Mouse (Mus musculus): Measurements from ENCODE around the gene Hsd17b14. TPM values are rescaled to one million over a fixed set of nuclear protein-coding genes. Genes with fewer than 3 reads are reported as not detected.
"Not testable (repeated sequence)": the region's sequence is repeated elsewhere in the genome, so short reads cannot be mapped to it uniquely, and the experiment has no call there.

The Hsd17b14 gene
- total RNA-seq (2021), result 1 to 10 TPM in 1 of 2 experiments, under 1 TPM in 1; 0.91 to 1.9 TPM
- long read RNA-seq, experiment 1, partial matches to known transcripts, result 0 of 1 reads
- long read RNA-seq, experiment 1, other reads (novel, unspliced or antisense), result 0 of 1 reads
- long read RNA-seq, experiment 2, partial matches to known transcripts, result 0 of 2 reads
- long read RNA-seq, experiment 2, other reads (novel, unspliced or antisense), result 1 of 2 reads

DNA sequence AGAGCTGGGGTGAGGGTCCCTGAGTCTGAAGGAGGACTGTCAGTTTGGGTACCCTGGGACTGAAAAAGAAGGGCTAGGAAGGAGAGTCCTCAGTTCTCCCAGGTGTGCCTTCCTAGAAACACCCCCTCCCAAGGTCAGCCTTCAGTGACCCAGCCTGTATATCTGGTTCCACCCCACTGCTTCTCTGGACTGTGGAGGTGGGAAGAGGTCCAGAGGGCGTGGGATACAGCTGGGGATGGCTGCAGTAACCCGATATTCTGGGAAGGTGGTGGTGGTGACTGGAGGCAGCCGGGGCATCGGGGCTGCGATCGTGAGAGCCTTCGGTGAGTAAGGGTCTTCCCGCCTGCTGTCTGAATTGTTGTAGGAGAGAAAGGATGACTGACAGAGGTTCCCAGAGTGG is at the start of gene Hsd17b14:
Gene Hsd17b14 (plus strand): TSS at position 150 of the 400 bp plus-strand sequence.
- no peak for DNase-seq (ENCODE audit: low spot score)

DNA sequence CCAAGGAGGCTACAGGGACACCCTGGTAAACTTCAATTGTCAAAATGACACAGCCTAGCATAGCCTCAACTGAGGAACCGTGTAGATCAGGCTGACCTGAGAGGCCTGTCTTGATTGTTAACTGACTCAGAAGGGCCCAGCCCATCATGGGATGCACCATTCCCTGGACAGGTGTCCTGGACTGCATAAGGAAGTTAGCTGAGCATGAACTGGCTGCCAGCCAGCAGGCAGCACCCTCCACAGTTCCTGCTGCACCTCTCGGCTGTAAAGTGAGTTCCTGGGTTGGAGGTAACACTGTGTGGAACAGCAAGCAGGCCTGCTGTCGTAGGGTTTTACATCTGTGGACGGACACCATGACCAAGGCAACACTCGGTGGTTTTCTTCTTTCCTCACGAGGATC is 47.1 kb upstream of the Hsd17b14 start:
- DNase-seq (ENCODE audit: low spot score), result no peak

DNA sequence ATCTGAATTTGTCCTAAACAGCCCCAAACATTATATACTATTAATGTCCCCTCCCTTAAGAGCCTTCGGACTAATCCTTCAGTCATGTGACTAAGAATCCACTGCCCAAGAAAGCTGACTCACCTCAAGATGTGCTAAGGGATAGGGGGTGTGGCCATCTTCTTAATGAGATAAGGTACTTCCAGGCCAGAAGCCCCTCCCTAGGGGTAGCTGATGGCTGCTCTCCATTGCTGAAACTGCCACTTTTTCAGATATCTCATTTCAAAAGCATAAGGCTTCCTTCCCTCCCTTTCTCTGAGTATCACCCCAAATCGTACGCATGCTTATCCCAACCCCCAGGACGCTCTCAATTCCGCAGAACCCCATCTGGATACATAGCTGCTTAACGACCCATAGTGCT is 46.1 kb upstream of the Hsd17b14 start:
- no peak for DNase-seq (ENCODE audit: low spot score)

DNA sequence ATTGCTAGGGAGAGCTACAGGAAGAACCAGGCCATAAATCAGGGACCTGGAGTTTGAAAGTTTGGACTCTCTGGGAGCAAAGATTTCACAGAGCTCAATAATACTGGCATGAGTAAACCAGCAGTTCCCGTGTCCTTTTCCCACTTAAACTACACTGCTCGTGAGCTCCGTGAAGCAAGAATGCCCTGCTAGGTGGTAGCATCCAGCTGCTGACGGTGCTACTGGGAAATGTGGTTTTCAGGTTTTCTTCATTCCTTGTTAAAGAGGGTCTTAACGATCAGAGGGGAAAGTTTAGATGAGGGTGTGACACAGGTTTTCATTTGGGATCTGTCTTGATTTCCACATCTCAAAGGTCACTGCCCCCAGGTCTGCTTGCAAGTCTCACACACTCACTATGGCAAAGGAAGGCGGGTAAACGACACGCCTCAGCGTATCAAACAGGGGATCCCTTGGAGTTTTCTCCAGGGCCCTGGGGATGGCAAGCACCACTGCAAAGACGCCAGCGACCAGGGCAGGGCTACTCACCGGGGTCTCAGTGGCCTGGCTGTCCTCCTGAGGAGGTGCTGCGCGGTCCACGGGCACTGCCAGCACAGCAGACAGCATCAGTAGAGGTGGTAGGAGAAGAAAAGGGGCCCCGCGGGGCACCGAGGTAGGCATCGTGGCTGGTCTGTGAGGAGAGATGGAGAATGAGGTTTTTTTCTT is 45.4 kb upstream of the Hsd17b14 start:
- no peak for DNase-seq (ENCODE audit: low spot score)

DNA sequence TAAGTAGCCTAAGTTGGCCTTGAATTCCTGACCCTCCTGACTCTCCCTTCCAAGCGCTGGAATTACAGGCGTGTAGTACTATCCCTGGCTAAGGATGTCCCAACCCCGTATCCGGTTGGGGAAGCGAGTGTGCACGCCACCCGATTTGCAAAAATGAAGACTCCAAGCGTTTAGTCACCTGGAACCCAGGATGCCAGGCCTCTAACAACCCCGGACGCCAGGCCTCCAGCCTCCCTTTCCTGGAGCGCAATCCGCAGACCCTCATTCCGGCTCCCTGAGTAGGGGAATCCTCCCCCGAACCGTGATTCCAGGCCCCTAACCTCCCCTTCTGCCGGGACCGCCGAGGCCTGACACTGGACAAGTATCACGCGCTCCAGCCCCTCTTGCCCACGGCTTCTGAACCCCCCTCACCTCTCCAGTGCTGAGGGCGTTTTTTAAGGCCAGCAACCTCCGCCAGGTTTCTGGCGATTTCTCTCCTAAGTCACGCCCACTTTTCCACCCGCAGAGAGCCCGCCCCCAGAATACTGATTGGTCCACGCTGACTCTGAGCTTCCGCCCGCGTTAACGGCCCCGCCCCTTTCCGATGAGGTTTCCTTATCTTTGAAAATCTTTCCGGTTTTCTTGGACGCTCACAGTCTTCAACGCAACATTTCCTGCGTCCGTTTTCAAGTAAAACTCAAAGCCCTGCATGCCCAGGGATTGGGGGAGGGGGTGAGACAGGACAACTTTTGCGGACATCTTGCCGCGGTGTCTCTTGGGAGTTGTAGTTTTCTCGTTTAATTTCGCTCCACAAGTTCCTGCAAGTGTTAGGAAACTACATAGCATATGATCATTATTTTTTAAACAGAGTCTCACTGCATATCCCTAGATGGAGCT is 44.5 kb upstream of the Hsd17b14 start, which contains the start of gene Nucb1:
Gene Nucb1 (minus strand): TSS at position 495 of the 876 bp plus-strand sequence.
- peak; percentile 95 for DNase-seq (ENCODE audit: low spot score)

DNA sequence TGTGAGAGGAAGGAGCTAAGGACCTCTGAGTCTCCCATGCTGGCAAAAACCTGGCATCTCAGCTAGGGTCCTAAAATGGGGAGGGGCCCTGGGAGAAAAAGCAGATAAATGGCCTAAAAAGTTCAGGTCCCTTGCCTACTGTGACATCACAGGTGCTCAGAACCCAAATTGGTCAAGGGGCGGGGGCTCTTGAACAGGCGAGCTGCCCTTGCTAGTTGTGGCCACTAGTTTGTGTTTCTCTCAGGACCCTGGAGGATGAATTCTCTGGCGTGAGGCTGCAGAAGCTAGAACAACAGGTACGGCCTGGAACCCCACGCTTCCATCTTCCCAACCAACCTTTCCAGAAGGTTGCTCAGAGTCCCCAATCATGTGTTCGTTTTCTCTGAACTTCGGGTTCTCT is 40.3 kb upstream of the Hsd17b14 start:
- no peak for DNase-seq (ENCODE audit: low spot score)

DNA sequence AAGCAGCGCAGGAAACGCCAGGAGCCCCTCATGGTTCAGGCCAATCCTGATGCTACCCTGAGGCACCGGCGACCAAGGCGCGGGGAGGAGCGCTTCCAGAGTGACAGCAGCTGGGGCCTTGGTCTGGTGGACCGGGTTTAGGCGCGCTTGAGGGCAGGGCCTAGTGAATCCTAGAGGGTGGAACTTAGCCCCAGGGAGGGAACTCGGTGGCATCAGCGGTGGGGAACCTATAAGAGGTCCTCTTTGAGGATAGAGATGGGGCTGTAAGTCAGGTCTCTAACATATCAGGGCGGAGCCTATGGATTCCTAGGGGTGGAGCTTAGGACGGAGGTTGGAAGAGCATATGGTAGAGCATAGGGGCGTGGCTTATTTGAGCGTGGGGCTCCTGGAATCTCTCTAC is 39.3 kb upstream of the Hsd17b14 start:
- DNase-seq (ENCODE audit: low spot score), result no peak

DNA sequence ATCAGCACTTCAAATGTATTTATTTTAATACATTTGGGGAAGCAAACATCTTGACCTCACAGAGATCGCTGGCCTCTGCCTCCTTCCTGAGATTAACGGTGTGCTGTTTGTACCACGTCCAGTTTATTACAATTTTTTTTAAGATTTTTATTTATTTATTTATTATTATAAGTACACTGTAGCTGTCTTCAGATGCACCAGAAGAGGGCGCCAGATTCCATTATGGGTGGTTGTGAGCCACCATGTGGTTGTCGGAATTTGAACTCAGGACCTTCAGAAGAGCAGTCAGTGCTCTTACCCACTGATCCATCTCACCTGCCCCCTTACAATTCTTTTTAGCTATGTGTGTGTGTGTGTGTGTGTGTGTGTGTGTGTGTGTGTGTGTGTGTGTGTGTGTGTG is 37.8 kb upstream of the Hsd17b14 start:
- DNase-seq (ENCODE audit: low spot score), result not testable (repeated sequence)

DNA sequence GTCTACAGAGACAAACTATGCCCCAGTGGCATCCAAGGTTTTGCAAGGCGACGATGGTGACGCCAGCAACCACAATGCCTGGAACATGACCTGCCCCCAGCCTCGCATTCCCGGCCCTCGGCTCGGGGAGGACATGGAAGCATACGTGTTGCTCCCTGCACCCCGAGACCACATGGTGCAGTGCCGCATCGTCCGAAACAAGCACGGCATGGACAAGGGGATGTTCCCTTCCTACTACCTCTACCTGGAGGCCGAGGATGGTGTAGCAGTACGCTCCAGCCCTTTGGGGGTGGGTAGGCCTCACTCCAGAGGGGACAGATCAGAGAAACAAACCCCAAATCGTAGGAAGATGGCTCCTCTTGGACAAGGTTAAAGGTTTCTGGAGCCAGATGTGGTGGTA is 36.1 kb upstream of the Hsd17b14 start:
- no peak for DNase-seq (ENCODE audit: low spot score)

DNA sequence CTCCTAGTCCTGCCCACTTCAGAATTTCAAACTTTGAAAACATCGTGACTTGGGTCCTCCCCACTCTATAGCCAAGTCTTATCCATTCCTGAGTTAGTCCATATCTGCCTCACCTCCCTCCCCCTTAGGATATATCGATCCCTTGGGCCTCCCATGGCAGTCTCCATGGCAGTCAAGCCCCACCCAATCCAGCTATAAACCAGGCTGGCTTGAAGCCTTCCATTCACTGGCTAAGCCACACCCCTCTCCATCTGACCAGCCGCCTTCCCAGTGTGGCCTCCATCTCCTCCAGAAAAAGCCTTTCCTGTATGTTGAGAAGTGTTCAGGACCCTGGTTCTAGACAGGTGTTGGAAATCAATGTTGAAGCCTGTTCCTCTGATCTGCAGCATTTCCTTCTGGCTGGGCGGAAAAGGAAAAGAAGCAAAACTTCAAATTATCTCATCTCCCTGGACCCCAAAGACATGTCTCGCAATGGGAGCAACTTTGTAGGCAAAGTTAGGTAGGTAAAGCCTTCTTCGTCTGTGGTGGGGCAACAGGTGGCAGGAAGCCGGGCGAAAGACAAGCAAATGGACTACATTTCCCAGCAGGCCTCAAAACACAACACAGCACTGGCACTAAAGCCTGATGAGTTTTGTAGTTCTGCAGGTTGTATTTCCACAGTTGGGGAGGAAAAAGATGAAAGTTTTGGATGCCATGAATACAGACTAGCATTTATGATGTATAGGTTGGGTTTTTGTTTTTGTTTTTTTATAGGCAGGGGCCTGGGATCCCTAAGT is 35.2 kb upstream of the Hsd17b14 start:
- no peak for DNase-seq (ENCODE audit: low spot score)

DNA sequence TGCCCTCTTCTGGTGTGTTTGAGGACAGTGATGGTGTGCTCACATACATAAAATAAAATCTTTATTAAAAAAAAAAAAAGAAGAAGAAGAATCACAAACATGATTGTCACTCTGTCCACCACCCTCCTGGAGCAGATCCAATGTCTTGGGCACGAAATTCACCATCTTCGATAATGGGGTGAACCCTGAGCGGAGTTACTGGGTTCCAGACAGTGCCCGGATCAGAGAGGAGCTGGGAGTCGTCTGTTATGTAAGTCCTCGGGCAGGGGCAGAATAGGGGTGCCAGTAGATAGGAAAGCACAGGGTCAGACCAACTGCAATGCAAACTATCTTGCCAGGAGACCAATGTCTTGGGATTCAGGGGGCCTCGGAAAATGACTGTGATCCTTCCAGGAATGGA is 34.1 kb upstream of the Hsd17b14 start:
- no peak for DNase-seq (ENCODE audit: low spot score)

DNA sequence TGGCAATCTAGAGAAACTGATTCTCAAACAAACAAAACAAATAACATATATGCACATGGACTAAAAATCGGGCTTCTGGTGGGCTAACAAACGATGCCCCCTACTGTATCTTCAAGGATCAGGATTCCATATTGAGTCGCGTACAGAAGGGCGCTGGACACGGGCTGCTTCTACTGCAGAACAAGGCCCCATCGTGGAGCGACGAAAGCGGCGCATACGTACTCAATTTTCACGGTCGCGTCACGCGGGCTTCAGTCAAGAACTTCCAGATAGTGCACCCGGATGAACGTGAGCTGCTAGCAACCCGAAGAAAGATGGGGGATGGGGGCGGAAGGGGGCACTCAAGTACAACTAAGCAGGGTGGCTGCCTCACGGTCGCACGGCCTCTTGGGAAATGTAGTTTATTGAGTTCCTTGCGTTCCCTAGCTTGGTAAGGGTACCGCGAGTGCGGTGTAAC is 32.9 kb upstream of the Hsd17b14 start:
- peak; percentile 91 for DNase-seq (ENCODE audit: low spot score)

DNA sequence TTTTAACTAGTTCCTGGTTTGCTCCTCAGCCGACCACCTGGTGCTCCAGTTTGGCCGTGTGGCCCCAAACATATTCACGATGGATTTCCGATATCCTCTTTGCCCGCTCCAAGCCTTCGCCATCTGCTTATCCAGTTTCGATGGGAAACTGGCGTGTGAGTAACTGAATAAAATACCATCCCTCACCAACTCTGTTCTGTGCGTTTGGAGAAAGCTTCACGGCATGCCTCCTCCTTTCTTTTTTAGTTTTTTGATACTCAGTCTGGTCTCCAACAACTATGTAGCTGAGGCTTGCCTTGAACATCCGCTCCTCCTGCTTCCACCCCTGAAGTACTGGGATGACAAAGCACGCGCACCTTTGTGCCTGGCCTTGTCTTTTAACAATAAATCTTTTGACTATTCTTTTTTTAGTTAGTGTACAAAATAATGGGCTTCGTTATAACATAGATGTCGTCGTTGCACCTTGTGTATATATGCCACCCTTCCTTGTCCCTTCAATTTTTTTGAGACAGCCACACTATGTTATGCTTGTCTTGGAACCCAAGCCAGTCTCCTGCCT is 32.4 kb upstream of the Hsd17b14 start:
- no peak for DNase-seq (ENCODE audit: low spot score)

DNA sequence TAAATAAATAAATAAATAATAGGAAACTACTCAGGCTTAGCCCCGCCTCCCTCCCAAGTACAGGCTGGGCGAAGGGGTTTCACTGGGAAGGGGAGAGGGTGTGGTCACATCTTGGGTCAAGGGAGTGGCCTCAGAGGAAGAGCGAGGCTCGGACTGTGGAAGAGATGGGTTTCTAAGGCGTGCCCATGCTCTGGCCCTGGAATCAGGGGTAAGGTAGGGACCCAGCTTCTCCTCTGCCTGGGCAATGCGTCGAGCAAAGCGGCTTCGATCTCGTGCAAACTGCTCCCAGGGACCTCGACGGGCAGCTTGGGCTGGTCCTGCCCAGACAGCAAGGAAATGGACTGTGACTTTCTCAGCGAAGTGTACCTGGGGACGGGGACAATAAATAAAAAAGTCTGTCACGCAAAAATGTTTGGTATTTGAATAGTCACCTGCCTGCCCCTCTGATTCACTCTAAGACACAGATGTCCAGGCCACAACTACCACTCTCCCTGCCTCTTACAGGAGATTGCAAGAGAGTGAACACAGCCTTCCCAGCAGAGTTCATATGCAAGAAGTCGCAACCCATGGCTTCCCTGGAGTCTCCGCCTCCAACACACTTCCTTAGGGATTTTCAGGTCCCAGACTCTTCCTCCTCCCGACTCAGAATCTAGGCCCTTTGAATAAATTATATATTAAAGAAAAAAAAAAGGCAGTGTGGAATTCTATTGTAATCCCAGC is 31.6 kb upstream of the Hsd17b14 start:
- DNase-seq (ENCODE audit: low spot score), result no peak

DNA sequence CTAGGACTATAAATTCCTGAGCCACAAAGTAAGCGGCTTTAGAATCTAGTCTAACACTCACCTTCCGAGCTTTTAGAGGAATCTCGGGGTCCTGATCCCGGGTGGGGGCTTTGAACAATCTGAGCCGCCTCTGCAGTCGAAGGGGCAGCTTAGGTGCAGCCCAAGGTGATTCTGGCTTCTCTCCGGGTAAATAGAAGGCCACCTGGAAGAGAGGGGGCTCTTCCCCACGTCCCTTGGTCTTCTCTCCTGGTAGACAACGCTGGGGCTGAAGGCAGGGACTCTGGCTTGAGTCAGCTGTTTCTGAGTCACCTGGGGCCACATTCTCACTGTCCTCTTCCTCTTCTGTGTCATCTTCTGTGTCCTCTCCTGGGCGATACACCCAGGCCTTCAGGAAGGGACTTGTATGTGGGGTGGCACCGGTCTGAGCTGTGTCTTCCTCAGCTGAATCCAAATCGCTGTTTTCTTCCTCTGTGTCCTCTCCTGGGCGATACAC is 31.0 kb upstream of the Hsd17b14 start:
- DNase-seq (ENCODE audit: low spot score), result no peak

DNA sequence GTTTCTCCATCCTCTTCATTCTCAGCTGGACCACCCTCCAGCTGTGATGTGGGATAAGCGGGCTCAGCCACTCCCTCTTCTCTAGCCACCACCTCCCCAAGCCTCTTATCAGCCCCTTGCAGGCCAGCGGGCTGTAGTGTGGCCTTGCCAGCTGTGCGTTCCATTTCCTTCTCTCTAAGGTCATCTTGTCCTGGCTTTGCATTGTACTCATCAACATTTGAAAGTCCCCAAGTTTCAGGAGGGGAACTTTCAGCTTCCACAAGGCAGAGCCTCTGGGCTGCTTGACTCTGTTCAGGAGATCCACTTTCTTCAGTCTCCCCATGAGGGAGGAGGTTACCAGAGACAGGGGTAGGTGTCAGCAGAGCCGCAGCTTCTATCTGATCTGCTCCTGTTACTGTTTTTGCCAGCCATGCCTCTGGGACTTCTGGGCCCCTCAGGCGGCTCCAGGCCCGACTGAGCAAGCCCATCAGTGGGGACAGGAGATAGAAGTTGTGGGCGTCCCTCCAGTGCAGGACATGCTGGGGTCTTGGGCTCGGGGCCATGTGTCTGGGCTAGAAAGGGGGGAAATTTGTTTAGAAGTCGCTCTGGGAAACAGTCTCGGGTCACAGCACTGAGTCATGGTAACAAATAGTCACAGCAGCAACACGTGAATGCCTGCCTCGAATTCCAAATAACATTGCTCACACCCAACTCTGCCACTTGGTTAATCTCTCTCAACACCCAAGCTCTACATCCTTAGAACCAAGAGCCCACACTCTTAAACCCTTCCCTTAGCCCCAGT is 29.7 kb upstream of the Hsd17b14 start:
- DNase-seq (ENCODE audit: low spot score), result peak; percentile 53

DNA sequence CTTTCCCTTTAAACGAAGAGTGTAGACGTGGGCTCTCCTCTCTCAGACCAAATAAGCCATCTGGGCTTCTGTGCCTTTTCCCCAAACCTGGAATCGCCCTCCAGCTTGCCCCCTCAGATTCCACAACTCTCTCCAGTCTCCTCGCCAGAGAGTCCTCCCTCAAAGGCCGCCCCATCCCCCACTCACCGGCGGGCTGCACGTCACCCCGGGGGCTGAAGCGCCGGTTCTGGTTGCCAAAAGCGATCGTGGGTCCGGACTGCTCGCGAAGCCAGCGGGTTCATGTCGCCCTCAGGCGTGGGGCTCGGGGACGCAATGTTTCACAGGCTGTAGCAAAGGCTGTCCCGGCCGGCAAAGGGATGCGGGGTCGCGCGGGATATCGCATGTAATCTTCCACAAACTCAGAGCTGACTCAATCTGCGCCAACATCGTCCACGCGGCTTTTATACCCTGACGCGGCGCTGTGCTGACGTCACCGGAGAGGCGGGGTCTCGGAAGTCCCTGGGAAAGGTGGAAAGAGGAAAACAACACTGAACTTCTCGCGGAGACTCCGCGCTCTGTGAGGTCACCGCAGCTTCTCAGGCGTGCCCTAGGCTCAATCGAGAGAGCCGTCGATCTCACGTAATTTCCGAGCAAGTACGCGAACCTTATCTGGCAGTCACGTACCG is 28.8 kb upstream of the Hsd17b14 start, which contains the start of the genes Ppp1r15a and Plekha4:
Gene Ppp1r15a (minus strand): TSS at position 460 of the 665 bp plus-strand sequence.
Gene Plekha4 (plus strand): TSS at position 522 of the 665 bp plus-strand sequence.
- DNase-seq (ENCODE audit: low spot score), result peak; percentile 98

DNA sequence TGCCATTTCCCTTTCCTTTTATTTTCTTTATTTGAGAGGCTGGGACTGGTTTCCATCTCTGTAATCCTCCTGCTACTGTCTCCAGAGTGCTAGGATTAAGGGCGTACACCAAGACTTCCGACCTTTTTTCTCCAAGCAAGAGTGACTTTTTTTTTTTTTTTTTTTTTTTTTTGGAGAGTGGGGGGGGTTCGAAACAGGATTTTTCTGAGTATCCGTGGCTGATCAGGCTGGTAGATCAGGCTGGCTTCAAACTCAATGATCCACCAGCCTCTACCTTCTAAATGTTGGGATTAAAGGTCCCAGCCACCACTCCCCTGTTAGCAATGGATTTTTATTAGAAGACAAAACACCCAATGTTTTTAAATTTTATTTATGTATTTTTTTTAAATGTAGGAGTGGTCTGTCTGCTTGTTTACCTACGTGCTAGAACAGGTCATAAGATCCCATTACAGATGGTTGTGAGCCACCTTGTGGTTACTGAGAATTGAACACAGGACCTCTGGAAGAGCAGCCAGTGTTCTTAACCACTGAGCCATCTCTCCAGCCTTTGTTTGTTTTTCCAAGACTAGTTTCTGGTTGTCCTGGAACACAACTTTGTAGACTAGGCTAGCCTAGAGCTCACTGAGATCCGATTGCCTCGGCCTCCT is 28.1 kb upstream of the Hsd17b14 start:
- no peak for DNase-seq (ENCODE audit: low spot score)
